In the genomic region with DNA sequence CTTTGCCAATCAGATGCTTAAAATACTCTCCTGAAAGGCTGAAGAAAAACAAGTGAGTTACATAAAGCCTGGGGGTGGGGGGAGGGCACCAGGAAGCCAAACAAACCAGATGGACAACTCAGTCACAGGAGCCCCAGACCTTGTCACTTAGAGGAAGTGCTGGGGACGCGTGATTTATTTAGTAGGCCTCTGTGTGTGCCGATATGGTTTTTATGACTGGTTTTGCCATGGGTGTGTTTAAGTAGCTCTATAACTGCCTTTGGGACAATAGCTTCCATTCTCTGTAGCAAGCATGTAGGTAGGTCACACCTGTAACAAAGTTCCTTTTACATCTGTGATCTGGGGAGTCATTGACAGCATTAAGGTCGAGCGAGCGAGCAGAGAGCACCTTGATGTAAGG, we compare ENCODE assay signal across 13 mouse cellular contexts.
A peak's percentile ranks its signal among the peaks of the same experiment; 100 is the strongest.
DNase-seq lines count a peak whose midpoint lies in the region; ATAC-seq and TF ChIP-seq lines count a peak whose summit lies in the region.
"Had no signal": no experiment of that assay in that cellular context is flagged by ENCODE, and none has a peak within 500 bp of the region (broad histone marks: within the 10 kb centered on the region; RNA-seq: fewer than 3 reads in every experiment).

No protein-coding gene starts in this region.

- H3K79me2 ChIP-seq in MEL (ENCODE audit: control insufficient read depth, insufficient read depth, low read length, poor library complexity) = no peaks in the 10 kb centered on the region

- no peak overlapping the region for H3K4me3 ChIP-seq in liver, embryonic 12.5 days
- no peak overlapping the region for H3K4me3 ChIP-seq in MEL (ENCODE audit: control insufficient read depth in 1 of 2, insufficient read depth in 1 of 2, low read depth in 2 of 2, low read length in 2 of 2)

- H3K9ac ChIP-seq in liver, embryonic 12.5 days = no peak overlapping the region
- no peak overlapping the region for H3K9ac ChIP-seq in MEL (ENCODE audit: control insufficient read depth, low read depth, low read length, poor library complexity, severe bottlenecking)

- TF ChIP-seq EP300 in MEL (IDR thresholded peaks at IDR 0.05; ENCODE audit: low read depth in 1 of 2, low read length in 2 of 2) = peak in 1 of 2 experiments; percentile 48; a peak in 1 of 4 replicates

- no peak for TF ChIP-seq CTCF in MEL (IDR thresholded peaks at IDR 0.05 in 2 of 3, conservative IDR thresholded peaks at IDR 0.05 in 1 of 3; ENCODE audit: control insufficient read depth in 1 of 3, insufficient read depth in 1 of 3, low read depth in 2 of 3, low read length in 3 of 3, poor library complexity in 1 of 3, severe bottlenecking in 1 of 3)

- H3K27me3 ChIP-seq in liver, embryonic 12.5 days (replicated peaks) = no peaks in the 10 kb centered on the region
- no peaks in the 10 kb centered on the region for H3K27me3 ChIP-seq in MEL (ENCODE audit: control insufficient read depth in 1 of 2, insufficient read depth in 2 of 2, low read length in 2 of 2)

- H3K27ac ChIP-seq in liver, embryonic 12.5 days = no peak overlapping the region
- no peak overlapping the region for H3K27ac ChIP-seq in MEL (ENCODE audit: control insufficient read depth, low read depth, low read length)

- WGBS in liver, embryonic 12.5 days (ENCODE audit: insufficient replicate concordance) = 34% methylated on average over 6 of the region's 6 CpGs

- ATAC-seq in liver, embryonic 12.5 days = no peak
- ATAC-seq in megakaryocyte-erythroid progenitor cell, adult 5-6 weeks (replicated peaks; ENCODE audit: low FRiP score, low TSS enrichment, poor library complexity, severe bottlenecking) = 0 out of 2 replicates have a peak, but pooled peaks have one; percentile 34

- H3K36me3 ChIP-seq in liver, embryonic 12.5 days = peaks cover 23% of the 10 kb centered on the region
- peaks cover 3 to 28% of the 10 kb centered on the region in 2 experiments; a peak in 3 of 4 replicates for H3K36me3 ChIP-seq in MEL (ENCODE audit: control insufficient read depth in 1 of 2, insufficient read depth in 2 of 2, low read length in 2 of 2)

- H3K4me2 ChIP-seq in liver, embryonic 12.5 days = no peak overlapping the region

- TF ChIP-seq POLR2A in MEL (IDR thresholded peaks at IDR 0.05; ENCODE audit: control insufficient read depth in 1 of 2, insufficient read depth in 1 of 2, low read depth in 1 of 2, low read length in 2 of 2, poor library complexity in 1 of 2) = no peak

- peaks cover 55% of the 10 kb centered on the region for H3K4me1 ChIP-seq in liver, embryonic 12.5 days
- peaks cover 10 to 40% of the 10 kb centered on the region in 2 experiments for H3K4me1 ChIP-seq in MEL (ENCODE audit: control insufficient read depth in 1 of 2, insufficient read depth in 2 of 2, low read length in 2 of 2)

- TF ChIP-seq RAD21 in MEL (IDR thresholded peaks at IDR 0.05; ENCODE audit: low read depth, low read length) = no peak

- DNase-seq in liver (peak; percentile 19), MEL (ENCODE audit: low read depth, low spot score) (peak; percentile 40)
- DNase-seq in induced T-regulatory cell, adult 2 months (ENCODE audit: low read depth) = peak; percentile 42
- DNase-seq in left cerebral cortex, adult 9 months (ENCODE audit: low spot score in 2 of 2) = no peak
- no peak for DNase-seq in gastrocnemius, adult 18-20 months (ENCODE audit: low spot score)
- DNase-seq: adrenal gland, adult 8-10 months; cerebellum, adult 9-10 months; gastrocnemius, postnatal 25 days; heart, postnatal 14 days; kidney, postnatal 14 days; retina, postnatal 1 day had no signal

- H3K9me3 ChIP-seq in liver, embryonic 12.5 days (replicated peaks) = no peaks in the 10 kb centered on the region
- no peaks in the 10 kb centered on the region for H3K9me3 ChIP-seq in MEL (replicated peaks; ENCODE audit: insufficient read depth, low read length)

TF ChIP-seq in MEL, 35 proteins besides CTCF, POLR2A, EP300 and RAD21:
- TF ChIP-seq TCF12 (IDR thresholded peaks at IDR 0.05; ENCODE audit: low read depth, low read length) (peak; percentile 58; the same call in 1 of the 2 replicates), SIN3A (IDR thresholded peaks at IDR 0.05; ENCODE audit: low read length) (no peak), ZKSCAN1 (IDR thresholded peaks at IDR 0.05; ENCODE audit: low read depth, low read length) (no peak), TAL1 (IDR thresholded peaks at IDR 0.05; ENCODE audit: low read length) (no peak), BHLHE40 (IDR thresholded peaks at IDR 0.05; ENCODE audit: borderline replicate concordance, low read depth, low read length) (no peak), UBTF (IDR thresholded peaks at IDR 0.05; ENCODE audit: borderline replicate concordance, insufficient read depth, low read depth, low read length) (no peak), MAZ (IDR thresholded peaks at IDR 0.05; ENCODE audit: low read depth, low read length) (no peak), NELFE (IDR thresholded peaks at IDR 0.05; ENCODE audit: low read depth, low read length) (no peak)

Comparison
In these comparisons a context has a peak if more than half of its experiments do, and no peak if none do; other contexts are left out.
1. DNase-seq: peak in liver (single experiment), MEL (single experiment) and induced T-regulatory cell, adult 2 months (single experiment); none in left cerebral cortex, adult 9 months (0 of 2) and gastrocnemius, adult 18-20 months (single experiment).